Mouse (Mus musculus) lung, adult 10 weeks (tissue): ENCODE data around the gene Vapa. TPM values are rescaled to one million over a fixed set of nuclear protein-coding genes. Genes with fewer than 3 reads are reported as not detected.

ENCODE experiments used
- polyA plus RNA-seq: library from polyadenylated mRNA; stranded (reverse); fragments of 350-450 nt; fragmentation: Illumina TruSeq; extraction: RNeasy Lipid Tissue Mini Kit (QIAGEN cat#74804); gene quantifications from one replicate; pipeline ENCODE4 v1.2.3, GENCODE M21; 2014; ENCODE audit warnings: low read depth, low replicate concordance; ENCODE audit not compliant: insufficient read depth

The Vapa gene
- polyA plus RNA-seq, result 98.0 TPM

DNA sequence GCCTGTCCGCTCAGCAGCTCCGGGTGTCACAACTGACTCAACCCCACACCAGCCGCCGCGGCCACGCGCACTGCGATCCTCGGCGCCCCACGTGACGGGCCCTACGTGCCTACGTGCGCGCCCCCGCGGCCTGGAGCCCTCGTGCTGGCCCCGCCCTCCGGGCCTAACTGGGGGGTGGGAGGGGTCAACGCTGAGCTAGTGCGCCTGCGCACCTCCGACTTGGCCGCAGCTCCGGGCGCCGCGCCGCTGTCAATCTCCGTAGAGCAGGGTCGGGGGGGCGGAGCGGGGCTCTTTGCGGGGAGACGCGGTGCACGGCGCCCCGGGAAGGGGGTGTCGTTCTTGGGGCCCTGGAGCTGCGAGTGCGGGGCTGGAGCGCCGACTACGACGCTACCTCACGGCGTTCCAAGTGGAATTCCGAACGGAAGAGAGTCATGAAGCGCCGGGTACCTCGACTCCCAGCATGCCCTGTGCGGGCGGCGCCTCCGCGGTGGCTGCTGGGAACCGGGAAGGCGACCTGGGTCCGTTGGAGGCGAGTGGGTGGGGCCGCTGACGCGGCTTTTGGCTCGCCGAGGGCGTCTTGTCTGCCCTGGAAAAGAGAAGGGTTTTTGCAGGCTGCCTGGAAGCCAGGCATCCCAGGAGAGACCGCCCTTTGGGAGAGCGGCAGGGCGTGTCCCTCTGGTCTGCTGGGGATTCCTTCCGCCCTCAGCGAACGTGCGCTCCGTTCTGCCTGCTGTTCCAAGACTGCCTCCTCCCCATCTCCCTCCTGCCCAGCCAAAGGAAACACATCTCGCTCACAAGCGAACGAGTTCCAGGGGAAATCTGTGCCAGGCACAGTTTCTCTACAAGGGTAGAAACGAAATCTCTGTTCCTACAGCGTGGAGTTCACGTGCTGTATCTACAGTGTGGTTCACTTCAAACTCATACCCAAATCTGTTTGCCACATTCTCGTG, at the start of gene Vapa:
TSS of gene Vapa (minus strand) at position 93 of the 950 bp plus-strand sequence.

GRCm38 (mm10) chr17:65641734-65642218, 28.4 kb upstream of the Vapa start, which contains the start of gene Txndc2:
Gene Txndc2, minus strand, starts transcription at chr17:65642168.

DNA sequence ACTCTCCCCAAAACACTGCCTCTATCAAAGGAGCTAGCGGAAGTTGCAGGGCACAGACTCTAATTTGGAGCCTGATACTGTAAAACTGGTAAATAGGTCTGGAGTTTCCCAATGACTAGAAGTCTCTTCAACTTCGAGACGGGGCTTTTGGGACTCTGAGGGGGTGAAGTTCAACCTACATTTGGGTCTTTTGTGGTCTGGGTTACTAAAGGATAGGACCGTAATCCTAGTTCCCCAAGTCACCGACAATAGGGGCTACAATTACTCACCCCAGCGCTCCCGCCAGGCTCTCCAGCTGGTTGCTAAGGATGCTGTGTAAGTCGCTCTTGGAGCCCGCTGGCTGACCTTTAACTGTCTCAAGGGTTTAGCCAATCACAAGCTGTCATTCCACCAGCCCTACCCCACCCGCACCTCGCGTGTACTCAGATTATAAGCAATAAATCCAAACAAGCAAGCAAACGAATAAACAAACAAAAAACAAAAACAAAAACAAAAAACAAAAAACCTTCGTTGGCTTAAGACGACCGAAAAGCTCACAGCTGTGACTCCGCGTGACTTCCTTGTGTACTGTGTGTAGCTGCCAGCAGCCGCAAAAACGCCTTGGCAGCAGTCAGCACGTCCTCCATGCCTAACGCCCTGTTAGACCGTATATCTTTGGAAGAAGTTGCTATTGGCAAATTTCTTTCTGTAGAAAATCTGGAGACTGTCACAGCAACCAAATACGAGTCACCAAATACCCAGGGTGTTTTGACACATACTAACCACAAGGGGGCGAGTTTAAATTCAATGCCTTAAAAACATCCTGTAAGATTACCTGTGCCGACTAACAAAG, 72.7 kb downstream of the Vapa start, which contains the start of gene Tmem232:
TSS of gene Tmem232 (minus strand) at position 342 of the 832 bp plus-strand sequence.

Other genes with a start within 250 kb of the Vapa start
- gene Tmem232, start 72.8 kb downstream of the Vapa start, polyA plus RNA-seq, result 3.3 TPM
- gene Txndc2, start 28.6 kb upstream of the Vapa start, polyA plus RNA-seq, result 0.12 TPM
- gene Rab31, start 159.2 kb upstream of the Vapa start, polyA plus RNA-seq, result 25.5 TPM
- 22.6 TPM for gene Ppp4r1, start 169.0 kb upstream of the Vapa start, polyA plus RNA-seq